Mouse (Mus musculus): Measurements from ENCODE around the gene As3mt. TPM values are rescaled to one million over a fixed set of nuclear protein-coding genes. Genes with fewer than 3 reads are reported as not detected.

The As3mt gene
- total and polyA plus RNA-seq, 3 experiments = 0.49 TPM; not detected in 2

DNA sequence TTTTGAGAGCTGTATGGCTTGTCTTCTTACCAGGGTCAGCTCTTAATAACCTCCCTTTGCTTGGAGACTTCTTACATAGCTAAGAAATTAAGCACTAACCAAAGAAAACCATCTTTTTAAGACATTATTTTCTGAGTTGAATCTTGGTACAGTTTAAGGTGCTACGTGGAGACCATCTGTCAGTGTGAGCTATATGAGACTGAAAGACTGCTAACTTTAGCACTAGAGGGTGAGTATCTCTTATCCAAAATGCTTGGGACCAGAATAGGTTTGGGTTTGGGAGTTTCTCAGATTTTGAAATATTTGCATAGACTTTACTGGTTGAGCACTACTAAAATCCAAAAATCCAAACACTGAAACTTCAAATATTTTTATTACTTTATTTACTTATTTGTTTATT, 82.5 kb downstream of the As3mt start:
- ATAC-seq (ENCODE audit: extremely low read depth, insufficient number of reproducible peaks, low FRiP score, poor library complexity, severe bottlenecking) = no peak

More for the DNA sequence above, 82.5 kb downstream of the As3mt start:
- DNase-seq (ENCODE audit: low spot score) = no peak
- Histone ChIP-seq H3K27me3 (ENCODE audit: insufficient read depth, low read length) (no peaks in the 10 kb centered on the region), H3K4me3 (ENCODE audit: low read depth, low read length) (no peak overlapping the region), H3K9me3 (replicated peaks) (no peaks in the 10 kb centered on the region), H3K4me1 (ENCODE audit: insufficient read depth, low read depth, low read length) (peaks cover 22% of the 10 kb centered on the region), H3K36me3 (replicated peaks) (peaks cover 63% of the 10 kb centered on the region)
- no peak for TF ChIP-seq POLR2AphosphoS5 (IDR thresholded peaks at IDR 0.05; ENCODE audit: insufficient replicate concordance, low read depth, low read length)
- TF ChIP-seq GATA1 (IDR thresholded peaks at IDR 0.05; ENCODE audit: borderline replicate concordance, low read length) = no peak
- no peak for TF ChIP-seq CTCF (IDR thresholded peaks at IDR 0.05; ENCODE audit: low read depth, low read length)
- TF ChIP-seq GATA2 (IDR thresholded peaks at IDR 0.05; ENCODE audit: borderline replicate concordance, low read depth, low read length) = no peak
- TF ChIP-seq TAL1 (conservative IDR thresholded peaks at IDR 0.05; ENCODE audit: low read depth, low read length) = no peak

Other genes starting within 250 kb of the As3mt start
- 22.7 and 29.9 TPM in 2 replicates for gene Trim8, start 205.8 kb upstream of the As3mt start, total RNA-seq (2014; fragmentation: Nextera tagmentation)
- gene Trim8, start 205.8 kb upstream of the As3mt start, total RNA-seq (2017) = 20.3 and 25.3 TPM in 2 replicates
- gene Trim8, start 205.8 kb upstream of the As3mt start, polyA plus RNA-seq (2012) = 64.5 and 66.0 TPM in 2 replicates
- 5.2 and 12.0 TPM in 2 replicates for gene Arl3, start 134.3 kb upstream of the As3mt start, total RNA-seq (2014; fragmentation: Nextera tagmentation)
- 16.4 and 18.9 TPM in 2 replicates for gene Arl3, start 134.3 kb upstream of the As3mt start, total RNA-seq (2017)
- gene Arl3, start 134.3 kb upstream of the As3mt start, polyA plus RNA-seq (2012) = 6.6 and 7.9 TPM in 2 replicates
- 0.83 and 5.9 TPM in 2 replicates for gene Sfxn2, start 134.1 kb upstream of the As3mt start, total RNA-seq (2014; fragmentation: Nextera tagmentation)
- gene Sfxn2, start 134.1 kb upstream of the As3mt start, total RNA-seq (2017) = 2.3 and 2.8 TPM in 2 replicates
- gene Sfxn2, start 134.1 kb upstream of the As3mt start, polyA plus RNA-seq (2012) = 0.74 and 1.6 TPM in 2 replicates
- 28.9 and 41.5 TPM in 2 replicates for gene Wbp1l, start 108.4 kb upstream of the As3mt start, total RNA-seq (2014; fragmentation: Nextera tagmentation)
- gene Wbp1l, start 108.4 kb upstream of the As3mt start, total RNA-seq (2017) = 31.9 TPM in 2 replicates
- gene Wbp1l, start 108.4 kb upstream of the As3mt start, polyA plus RNA-seq (2012) = 52.9 and 53.3 TPM in 2 replicates
- gene Cyp17a1, start 34.3 kb upstream of the As3mt start, total RNA-seq (2014; fragmentation: Nextera tagmentation) = not detected in 2 replicates
- gene Cyp17a1, start 34.3 kb upstream of the As3mt start, total RNA-seq (2017) = 0.06 and 0.22 TPM in 2 replicates
- gene Cyp17a1, start 34.3 kb upstream of the As3mt start, polyA plus RNA-seq (2012) = not detected in 2 replicates
- gene Borcs7, start 17.6 kb upstream of the As3mt start, total RNA-seq (2014; fragmentation: Nextera tagmentation) = 6.5 and 9.5 TPM in 2 replicates
- gene Borcs7, start 17.6 kb upstream of the As3mt start, total RNA-seq (2017) = 4.4 and 5.1 TPM in 2 replicates
- 0.88 and 1.5 TPM in 2 replicates for gene Borcs7, start 17.6 kb upstream of the As3mt start, polyA plus RNA-seq (2012)
- gene Cnnm2, start 54.1 kb downstream of the As3mt start, total RNA-seq (2014; fragmentation: Nextera tagmentation) = 67.6 and 68.1 TPM in 2 replicates
- gene Cnnm2, start 54.1 kb downstream of the As3mt start, total RNA-seq (2017) = 16.2 and 16.7 TPM in 2 replicates
- gene Cnnm2, start 54.1 kb downstream of the As3mt start, polyA plus RNA-seq (2012) = 20.7 and 27.1 TPM in 2 replicates

Measured in G1E (cell line).